Mouse (Mus musculus): ENCODE data around the gene Rgs7. TPM values are rescaled to one million over a fixed set of nuclear protein-coding genes. Genes with fewer than 3 reads are reported as not detected.
A peak's percentile ranks its signal among the peaks of the same experiment; 100 is the strongest.

Rgs7 gene
- polyA plus RNA-seq, 1 experiment, result 52.0 TPM

DNA sequence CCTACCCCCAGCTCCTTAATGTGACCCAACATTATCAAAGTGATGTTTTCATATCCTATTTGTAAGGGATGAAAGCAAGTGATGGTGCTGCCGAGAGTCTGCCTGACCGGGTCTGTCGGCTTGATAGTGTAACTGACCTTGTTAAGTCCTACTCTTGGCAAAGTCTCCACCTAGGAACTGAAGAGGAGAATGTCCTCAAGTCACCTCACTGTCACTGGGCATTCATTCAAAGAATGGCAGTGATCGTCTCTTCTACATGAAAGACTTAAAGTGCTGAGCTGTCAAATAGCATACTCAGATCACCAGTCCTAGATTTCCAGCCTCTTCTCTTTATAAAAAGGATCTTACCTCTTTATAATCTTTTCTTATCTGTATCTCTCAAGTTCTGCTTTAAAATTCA, 293.4 kb downstream of the Rgs7 start:
- no peaks in the 10 kb centered on the region for H3K27me3 ChIP-seq (ENCODE audit: control insufficient read depth, insufficient read depth, low read length)
- TF ChIP-seq POLR2A (IDR thresholded peaks at IDR 0.05; ENCODE audit: borderline replicate concordance, insufficient read depth, low read length) (no peak), CTCF (IDR thresholded peaks at IDR 0.05; ENCODE audit: borderline replicate concordance, insufficient read depth, low read depth, low read length) (no peak)

DNA sequence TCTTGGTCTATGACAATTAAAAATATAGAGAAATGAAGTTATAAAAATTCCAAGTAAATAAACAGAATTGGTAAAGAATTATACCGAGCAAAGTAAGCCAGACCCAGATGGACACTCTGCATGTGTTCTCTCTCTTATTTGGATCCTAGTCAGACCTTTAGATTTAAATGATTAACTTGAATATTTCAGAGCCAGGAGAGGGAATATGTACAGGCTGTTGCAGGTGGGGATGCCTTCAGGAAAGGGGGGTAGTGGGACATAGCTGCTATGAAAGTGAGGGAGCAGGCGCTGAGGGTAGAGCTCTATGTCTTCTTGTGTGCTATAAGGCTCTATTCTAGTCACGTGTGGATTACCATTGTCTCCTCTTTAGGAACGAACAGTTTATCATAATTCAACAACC, 296.5 kb downstream of the Rgs7 start:
- peak; percentile 46 to 75 for DNase-seq
- 14% methylated on average over 4 of the region's 4 CpGs for WGBS
- Histone ChIP-seq H3K27me3 (ENCODE audit: control insufficient read depth, insufficient read depth, low read length) (no peaks in the 10 kb centered on the region), H3K4me3 (replicated peaks; ENCODE audit: insufficient read depth, low read depth, low read length) (no peak overlapping the region), H3K4me1 (ENCODE audit: control insufficient read depth, insufficient read depth, low read length) (peaks cover 12% of the 10 kb centered on the region; the same call in 1 of the 2 replicates), H3K27ac (ENCODE audit: insufficient read depth, low read length) (no peak overlapping the region)
- TF ChIP-seq POLR2A (IDR thresholded peaks at IDR 0.05; ENCODE audit: borderline replicate concordance, insufficient read depth, low read length) (no peak), CTCF (IDR thresholded peaks at IDR 0.05; ENCODE audit: borderline replicate concordance, insufficient read depth, low read depth, low read length) (no peak)

More for the DNA sequence above, 293.4 kb downstream of the Rgs7 start:
- no peak overlapping the region for H3K27ac ChIP-seq (ENCODE audit: insufficient read depth, low read length)
- peak in 1 of 2 experiments; percentile 41 for DNase-seq
- H3K4me3 ChIP-seq (replicated peaks; ENCODE audit: insufficient read depth, low read depth, low read length), result no peak overlapping the region
- H3K4me1 ChIP-seq (ENCODE audit: control insufficient read depth, insufficient read depth, low read length), result peaks cover 22% of the 10 kb centered on the region; the same call in 1 of the 2 replicates
- 18% methylated on average over 4 of the region's 4 CpGs for WGBS

DNA sequence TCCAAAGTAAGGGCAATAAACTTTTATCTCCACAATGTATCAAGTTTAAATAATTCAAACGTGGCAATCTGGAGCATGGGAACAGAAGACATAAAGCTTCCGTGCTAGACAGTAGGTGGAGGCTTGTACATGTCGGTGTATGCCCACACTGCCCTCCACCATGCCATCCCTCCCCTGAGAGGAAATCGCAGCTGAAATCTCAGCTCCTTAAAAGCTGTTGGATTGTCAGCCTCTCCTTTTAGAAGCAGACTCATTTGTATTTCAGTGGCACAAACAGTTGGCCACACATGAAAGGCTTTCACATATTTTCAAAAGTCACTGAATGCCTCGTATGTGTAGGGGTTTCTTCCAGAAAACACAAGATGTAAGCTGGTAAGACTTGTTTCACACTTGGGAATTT, 304.1 kb downstream of the Rgs7 start:
- no peaks in the 10 kb centered on the region for H3K27me3 ChIP-seq (ENCODE audit: control insufficient read depth, insufficient read depth, low read length)
- no peak overlapping the region for H3K27ac ChIP-seq (ENCODE audit: insufficient read depth, low read length)
- 79% methylated on average over 5 of the region's 5 CpGs for WGBS
- no peak for DNase-seq
- H3K4me1 ChIP-seq (ENCODE audit: control insufficient read depth, insufficient read depth, low read length), result peaks cover 11% of the 10 kb centered on the region; the same call in 1 of the 2 replicates
- TF ChIP-seq POLR2A (IDR thresholded peaks at IDR 0.05; ENCODE audit: borderline replicate concordance, insufficient read depth, low read length) (no peak), CTCF (IDR thresholded peaks at IDR 0.05; ENCODE audit: borderline replicate concordance, insufficient read depth, low read depth, low read length) (no peak)
- H3K4me3 ChIP-seq (replicated peaks; ENCODE audit: insufficient read depth, low read depth, low read length), result no peak overlapping the region

DNA sequence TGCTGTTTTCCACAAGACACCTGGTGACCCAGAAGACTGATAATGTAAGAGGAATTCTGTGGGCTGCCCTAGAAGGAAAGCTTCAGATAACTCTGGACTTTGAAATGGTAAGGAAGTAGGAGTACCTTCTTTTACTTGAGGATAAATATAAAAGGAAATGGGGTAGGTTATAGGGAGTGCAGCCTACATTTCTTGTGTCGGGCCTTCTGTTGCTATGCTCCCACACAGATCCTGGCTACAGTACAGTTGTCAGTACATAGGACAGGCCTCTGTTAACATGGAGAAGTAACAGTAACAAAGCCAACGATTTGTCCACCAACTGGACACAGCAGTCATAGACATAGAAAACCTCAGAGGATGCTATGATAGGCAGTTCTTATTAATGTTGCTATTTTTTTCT, 307.1 kb downstream of the Rgs7 start:
- Histone ChIP-seq H3K4me3 (replicated peaks; ENCODE audit: insufficient read depth, low read depth, low read length) (no peak overlapping the region), H3K4me1 (ENCODE audit: control insufficient read depth, insufficient read depth, low read length) (peaks cover 11% of the 10 kb centered on the region; the same call in 1 of the 2 replicates), H3K27ac (ENCODE audit: insufficient read depth, low read length) (no peak overlapping the region), H3K27me3 (ENCODE audit: control insufficient read depth, insufficient read depth, low read length) (no peaks in the 10 kb centered on the region)
- no peak for DNase-seq
- no peak for TF ChIP-seq CTCF (IDR thresholded peaks at IDR 0.05; ENCODE audit: borderline replicate concordance, insufficient read depth, low read depth, low read length)
- no peak for TF ChIP-seq POLR2A (IDR thresholded peaks at IDR 0.05; ENCODE audit: borderline replicate concordance, insufficient read depth, low read length)
- 50% methylated on average over 2 of the region's 2 CpGs for WGBS

DNA sequence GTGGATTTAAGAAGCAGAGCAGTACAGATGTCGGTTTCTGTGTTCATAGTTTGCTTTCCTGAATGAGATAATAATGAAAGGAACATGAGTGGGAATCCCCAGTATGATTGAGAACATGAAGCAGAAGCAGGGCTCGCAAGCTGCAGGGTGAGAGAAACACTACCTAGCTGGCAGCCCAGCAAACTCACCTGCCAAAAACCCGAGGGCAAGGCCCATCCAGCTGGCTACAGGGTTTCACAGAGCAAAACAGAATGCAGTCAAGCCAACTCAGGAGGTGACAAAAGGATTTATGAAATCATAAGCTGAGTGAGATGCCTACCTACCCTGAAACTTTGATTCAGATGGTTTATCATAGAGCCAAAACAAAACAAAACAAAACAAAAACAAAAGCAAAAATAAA, 307.6 kb downstream of the Rgs7 start:
- Histone ChIP-seq H3K27me3 (ENCODE audit: control insufficient read depth, insufficient read depth, low read length) (no peaks in the 10 kb centered on the region), H3K4me1 (ENCODE audit: control insufficient read depth, insufficient read depth, low read length) (peaks cover 11% of the 10 kb centered on the region; the same call in 1 of the 2 replicates), H3K4me3 (replicated peaks; ENCODE audit: insufficient read depth, low read depth, low read length) (no peak overlapping the region), H3K27ac (ENCODE audit: insufficient read depth, low read length) (no peak overlapping the region)
- DNase-seq, result peak; percentile 81 to 93
- TF ChIP-seq POLR2A (IDR thresholded peaks at IDR 0.05; ENCODE audit: borderline replicate concordance, insufficient read depth, low read length) (no peak), CTCF (IDR thresholded peaks at IDR 0.05; ENCODE audit: borderline replicate concordance, insufficient read depth, low read depth, low read length) (no peak)
- 5% methylated on average over 3 of the region's 3 CpGs for WGBS

DNA sequence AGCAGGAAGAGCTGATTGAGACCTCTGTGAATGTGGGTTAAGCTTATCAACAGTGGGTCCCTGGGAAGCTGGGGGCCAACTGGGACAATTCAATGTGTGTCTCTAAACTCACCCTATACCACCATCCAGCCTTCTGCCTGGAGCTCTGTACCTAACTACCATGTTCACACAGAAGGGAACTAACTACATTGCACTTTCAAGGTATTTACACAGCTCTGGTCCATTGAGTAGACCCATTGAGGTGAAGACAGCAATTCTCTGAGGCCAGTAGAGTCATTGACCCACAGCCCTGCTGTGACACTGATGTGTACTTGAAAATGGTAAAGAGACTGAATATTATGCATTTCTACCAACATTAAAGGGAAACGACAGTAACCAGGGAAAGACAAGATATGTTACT, 313.6 kb downstream of the Rgs7 start:
- no peak for DNase-seq
- H3K4me1 ChIP-seq (ENCODE audit: control insufficient read depth, insufficient read depth, low read length), result peaks cover 8% of the 10 kb centered on the region
- 95% methylated on average over 1 of the region's 1 CpGs for WGBS
- H3K27ac ChIP-seq (ENCODE audit: insufficient read depth, low read length), result no peak overlapping the region
- no peak for TF ChIP-seq CTCF (IDR thresholded peaks at IDR 0.05; ENCODE audit: borderline replicate concordance, insufficient read depth, low read depth, low read length)
- no peak for TF ChIP-seq POLR2A (IDR thresholded peaks at IDR 0.05; ENCODE audit: borderline replicate concordance, insufficient read depth, low read length)
- H3K4me3 ChIP-seq (replicated peaks; ENCODE audit: insufficient read depth, low read depth, low read length), result no peak overlapping the region
- H3K27me3 ChIP-seq (ENCODE audit: control insufficient read depth, insufficient read depth, low read length), result no peaks in the 10 kb centered on the region

DNA sequence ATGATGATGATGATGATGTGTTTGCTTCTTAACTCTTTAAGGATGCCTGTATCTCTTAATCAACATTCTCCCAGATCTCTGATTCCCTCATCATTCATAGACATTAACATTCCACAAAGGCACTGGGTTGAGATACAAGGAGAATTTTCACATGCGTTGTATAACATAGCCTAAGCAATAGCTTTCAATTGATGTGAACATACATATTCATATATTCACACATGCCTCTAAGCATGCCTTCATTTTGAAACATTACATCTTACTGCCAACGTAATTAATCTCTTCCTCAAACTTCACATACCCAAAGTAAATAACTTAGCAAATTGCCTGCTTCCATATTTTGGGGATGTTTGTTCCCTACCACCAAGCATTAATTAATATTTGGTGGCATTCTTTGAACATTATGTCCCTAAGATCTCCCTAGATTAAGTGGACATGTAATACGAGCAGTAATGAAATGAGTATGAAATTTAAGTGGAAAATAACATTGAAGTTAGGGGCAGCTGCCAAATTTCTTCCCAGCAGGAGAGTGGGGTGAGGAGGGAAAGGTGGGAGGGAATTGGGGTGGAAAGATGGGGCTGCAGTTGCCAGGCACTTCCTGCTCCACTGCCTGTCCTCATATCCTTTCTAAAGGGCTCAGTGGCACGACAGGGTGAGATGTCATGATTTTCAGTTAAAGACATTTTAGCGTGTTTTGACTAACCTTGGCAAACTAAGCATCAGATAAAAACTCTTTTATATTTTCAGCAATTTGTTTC, 317.2 kb downstream of the Rgs7 start:
- H3K4me3 ChIP-seq (replicated peaks; ENCODE audit: insufficient read depth, low read depth, low read length), result no peak overlapping the region
- no peak overlapping the region for H3K27ac ChIP-seq (ENCODE audit: insufficient read depth, low read length)
- no peaks in the 10 kb centered on the region for H3K27me3 ChIP-seq (ENCODE audit: control insufficient read depth, insufficient read depth, low read length)
- TF ChIP-seq CTCF (IDR thresholded peaks at IDR 0.05; ENCODE audit: borderline replicate concordance, insufficient read depth, low read depth, low read length), result no peak
- TF ChIP-seq POLR2A (IDR thresholded peaks at IDR 0.05; ENCODE audit: borderline replicate concordance, insufficient read depth, low read length), result no peak
- DNase-seq, result peak; percentile 37 to 59
- WGBS, result 43% methylated on average over 5 of the region's 5 CpGs
- peaks cover 8% of the 10 kb centered on the region for H3K4me1 ChIP-seq (ENCODE audit: control insufficient read depth, insufficient read depth, low read length)

DNA sequence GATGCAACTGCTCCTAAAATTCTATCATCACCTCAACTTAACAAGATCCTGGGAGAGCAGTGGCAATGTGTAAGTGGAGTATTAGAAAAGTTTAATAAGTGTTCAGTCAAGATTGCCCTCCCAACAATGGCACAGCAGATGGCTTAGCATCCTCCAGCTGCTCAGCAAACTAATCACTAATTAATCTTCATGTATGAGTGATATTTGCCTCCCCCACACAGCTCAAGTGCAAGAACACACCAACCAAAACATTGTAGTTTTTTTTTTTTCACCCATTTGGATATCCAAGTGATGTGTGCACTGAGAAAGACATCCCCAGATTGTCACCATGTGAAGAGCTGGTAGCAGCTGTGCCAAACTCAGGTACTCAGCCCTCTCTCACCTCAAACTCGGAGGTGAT, 336.8 kb downstream of the Rgs7 start:
- 82% methylated on average over 1 of the region's 1 CpGs for WGBS
- no peak for DNase-seq
- Histone ChIP-seq H3K27ac (ENCODE audit: insufficient read depth, low read length) (no peak overlapping the region), H3K4me1 (ENCODE audit: control insufficient read depth, insufficient read depth, low read length) (no peaks in the 10 kb centered on the region), H3K4me3 (replicated peaks; ENCODE audit: insufficient read depth, low read depth, low read length) (no peak overlapping the region), H3K27me3 (ENCODE audit: control insufficient read depth, insufficient read depth, low read length) (no peaks in the 10 kb centered on the region)
- TF ChIP-seq CTCF (IDR thresholded peaks at IDR 0.05; ENCODE audit: borderline replicate concordance, insufficient read depth, low read depth, low read length) (no peak), POLR2A (IDR thresholded peaks at IDR 0.05; ENCODE audit: borderline replicate concordance, insufficient read depth, low read length) (no peak)

Measured in cerebellum, adult 2 months (tissue).